Mouse (Mus musculus): ENCODE results near the gene Fuca1. TPM values are rescaled to one million over a fixed set of nuclear protein-coding genes. Genes with fewer than 3 reads are reported as not detected.

Fuca1 gene
- polyA plus RNA-seq, 1 experiment from 2014 or later, result 78.4 TPM

Other genes starting within 250 kb of the Fuca1 start
- gene Ifnlr1, start 234.4 kb upstream of the Fuca1 start, polyA plus RNA-seq (2015; fragmentation: Nextera tagmentation; extraction: Ambion mirVana), result 1.4 and 1.7 TPM in 2 replicates
- 1.0 and 1.1 TPM in 2 replicates for gene Il22ra1, start 192.6 kb upstream of the Fuca1 start, polyA plus RNA-seq (2015; fragmentation: Nextera tagmentation; extraction: Ambion mirVana)
- gene Myom3, start 161.0 kb upstream of the Fuca1 start, polyA plus RNA-seq (2015; fragmentation: Nextera tagmentation; extraction: Ambion mirVana), result 7.8 and 15.1 TPM in 2 replicates
- 208 and 209 TPM in 2 replicates for gene Srsf10, start 65.0 kb upstream of the Fuca1 start, polyA plus RNA-seq (2015; fragmentation: Nextera tagmentation; extraction: Ambion mirVana)
- gene Pnrc2, start 46.9 kb upstream of the Fuca1 start, polyA plus RNA-seq (2015; fragmentation: Nextera tagmentation; extraction: Ambion mirVana), result 160 TPM in 2 replicates
- gene Cnr2, start 25.3 kb upstream of the Fuca1 start, polyA plus RNA-seq (2015; fragmentation: Nextera tagmentation; extraction: Ambion mirVana), result 0.89 and 1.1 TPM in 2 replicates
- 81.1 and 84.8 TPM in 2 replicates for gene Hmgcl, start 25.7 kb downstream of the Fuca1 start, polyA plus RNA-seq (2015; fragmentation: Nextera tagmentation; extraction: Ambion mirVana)
- 58.2 and 66.7 TPM in 2 replicates for gene Gale, start 43.0 kb downstream of the Fuca1 start, polyA plus RNA-seq (2015; fragmentation: Nextera tagmentation; extraction: Ambion mirVana)
- gene Lypla2, start 51.9 kb downstream of the Fuca1 start, polyA plus RNA-seq (2015; fragmentation: Nextera tagmentation; extraction: Ambion mirVana), result 114 TPM in 2 replicates
- 51.3 and 54.5 TPM in 2 replicates for gene Pithd1, start 66.5 kb downstream of the Fuca1 start, polyA plus RNA-seq (2015; fragmentation: Nextera tagmentation; extraction: Ambion mirVana)
- 47.0 and 47.7 TPM in 2 replicates for gene Eloa, start 101.0 kb downstream of the Fuca1 start, polyA plus RNA-seq (2015; fragmentation: Nextera tagmentation; extraction: Ambion mirVana)
- gene Rpl11, start 132.7 kb downstream of the Fuca1 start, polyA plus RNA-seq (2015; fragmentation: Nextera tagmentation; extraction: Ambion mirVana), result 425 and 483 TPM in 2 replicates
- 488 and 490 TPM in 2 replicates for gene Id3, start 222.8 kb downstream of the Fuca1 start, polyA plus RNA-seq (2015; fragmentation: Nextera tagmentation; extraction: Ambion mirVana)